ENCODE assay signal across 19 mouse cellular contexts in genomic region chr1:88255466-88255857, GRCm38 (mm10). TPM values are rescaled to one million over a fixed set of nuclear protein-coding genes. Genes with fewer than 3 reads are reported as not detected.
"Had no signal": no experiment of that assay in that cellular context is flagged by ENCODE, and none has a peak within 500 bp of the region (broad histone marks: within the 10 kb centered on the region; RNA-seq: fewer than 3 reads in every experiment).

No protein-coding gene starts in this region.

- H3K27ac ChIP-seq: kidney, embryonic 15.5 days; limb, embryonic 13.5 days; liver, embryonic 14.5 days; neural tube, embryonic 15.5 days had no signal

- H3K4me1 ChIP-seq: limb, embryonic 13.5 days had no signal

- H3K4me2 ChIP-seq: kidney, embryonic 15.5 days; limb, embryonic 13.5 days; neural tube, embryonic 15.5 days had no signal

- H3K4me3 ChIP-seq: kidney, embryonic 15.5 days; limb, embryonic 13.5 days; myocyte; neural tube, embryonic 15.5 days had no signal

- H3K27me3 ChIP-seq: kidney, embryonic 15.5 days; limb, embryonic 13.5 days; neural tube, embryonic 15.5 days had no signal

- DNase-seq: kidney, adult 2 months; kidney, postnatal 14 days; lung, adult 18-20 months; thymus, adult 2 months; thymus, postnatal 25 days had no signal

- H3K9ac ChIP-seq: kidney, embryonic 15.5 days; limb, embryonic 13.5 days; liver, embryonic 14.5 days; neural tube, embryonic 15.5 days had no signal

RNA-seq across cellular contexts. Expression of gene Trpm8, which starts 22.0 kb away (rescaled TPM):
- total RNA-seq: megakaryocyte-erythroid progenitor cell, adult 5-6 weeks had no signal
- polyA plus RNA-seq: kidney, adult 2 months; kidney, embryonic 15.5 days; large intestine, adult 2 months; limb, embryonic 13.5 days; liver, embryonic 14.5 days; neural tube, embryonic 11.5 days had no signal

RNA-seq across cellular contexts. Expression of gene Ugt1a1, which starts 43.7 kb away (rescaled TPM):
- total RNA-seq: layer of hippocampus, adult 8-10 months; layer of hippocampus, postnatal 14 days; left cerebral cortex, adult 18-20 months; left cerebral cortex, postnatal 10 days; megakaryocyte-erythroid progenitor cell, adult 5-6 weeks had no signal
- polyA plus RNA-seq: lung, embryonic 16.5 days; myocyte; neural tube, embryonic 11.5 days; neural tube, embryonic 15.5 days had no signal

RNA-seq across cellular contexts. Expression of gene Dnajb3, which starts 49.9 kb away (rescaled TPM):
- total RNA-seq: liver, adult 2 months had no signal
- polyA plus RNA-seq: liver, adult 2 months; myocyte had no signal
